Mouse (Mus musculus) hindbrain, embryonic 14.5 days (tissue): ENCODE data around the gene Olfr600. TPM values are rescaled to one million over a fixed set of nuclear protein-coding genes. Genes with fewer than 3 reads are reported as not detected.
"Not testable (repeated sequence)": the region's sequence is repeated elsewhere in the genome, so short reads cannot be mapped to it uniquely, and the experiment has no call there.

ENCODE experiments used
- ATAC-seq: fragments of 200-750 bp; cut with Nextera tagmentation; 2 replicates; pipeline ENCODE4 v1.8.0; 2017; ENCODE audit warnings: moderate number of reproducible peaks, mild to moderate bottlenecking, moderate TSS enrichment, moderate library complexity; ENCODE audit not compliant: low FRiP score
- DNase-seq: peaks from one replicate; pipeline ENCODE4 v3.0.0-alpha.2; 2015; ENCODE audit warnings: low spot score
- H3K27ac ChIP-seq: fragments of 300-500 bp; sonication (generic); 2 replicates; pipeline ENCODE4 v1.5.1; 2014; ENCODE audit warnings: mild to moderate bottlenecking, moderate library complexity
- H3K27me3 ChIP-seq: fragments of 300-500 bp; sonication (generic); 2 replicates; pipeline ENCODE4 v1.6.1; 2014; ENCODE audit warnings: mild to moderate bottlenecking, low read length, mixed read lengths; ENCODE audit not compliant: control insufficient read depth, insufficient read depth
- H3K36me3 ChIP-seq: fragments of 300-500 bp; sonication (generic); replicated peaks from 2 replicates; pipeline ENCODE4 v1.6.1; 2014; ENCODE audit not compliant: control insufficient read depth, insufficient read depth
- H3K4me1 ChIP-seq: fragments of 300-500 bp; sonication (generic); replicated peaks from 2 replicates; pipeline ENCODE4 v1.6.1; 2014; ENCODE audit warnings: antibody characterized with exemption, low read length, mixed read lengths; ENCODE audit not compliant: control insufficient read depth, insufficient read depth
- H3K4me2 ChIP-seq: fragments of 300-500 bp; sonication (generic); replicated peaks from 2 replicates; pipeline ENCODE4 v1.6.1; 2014; ENCODE audit warnings: mild to moderate bottlenecking, moderate library complexity
- H3K4me3 ChIP-seq: fragments of 300-500 bp; sonication (generic); replicated peaks from 2 replicates; pipeline ENCODE4 v1.5.1; 2014; ENCODE audit warnings: mild to moderate bottlenecking, low read length
- H3K9ac ChIP-seq: fragments of 300-500 bp; sonication (generic); 2 replicates; pipeline ENCODE4 v1.6.1; 2014
- H3K9me3 ChIP-seq: fragments of 300-500 bp; sonication (generic); 2 replicates; pipeline ENCODE4 v1.6.1; 2016; ENCODE audit warnings: low read length; ENCODE audit not compliant: control insufficient read depth
- WGBS: fragments of 180-500 bp; shearing (Covaris S2); extraction: QIAGEN DNeasy Blood & Tissue Kit; methylation state at CpG from one replicate; pipeline ENCODE4 v1.1.7; 2014; 5-methylcytosine and 5-hydroxymethylcytosine counted together
- polyA plus RNA-seq: library from polyadenylated mRNA; unstranded; fragments of >200 nt; fragmentation: Nextera tagmentation; extraction: Ambion mirVana; gene quantifications from 2 replicates; pipeline ENCODE4 v1.2.1, GENCODE M21; 2014

Olfr600 gene
- polyA plus RNA-seq, result not detected in 2 replicates

DNA sequence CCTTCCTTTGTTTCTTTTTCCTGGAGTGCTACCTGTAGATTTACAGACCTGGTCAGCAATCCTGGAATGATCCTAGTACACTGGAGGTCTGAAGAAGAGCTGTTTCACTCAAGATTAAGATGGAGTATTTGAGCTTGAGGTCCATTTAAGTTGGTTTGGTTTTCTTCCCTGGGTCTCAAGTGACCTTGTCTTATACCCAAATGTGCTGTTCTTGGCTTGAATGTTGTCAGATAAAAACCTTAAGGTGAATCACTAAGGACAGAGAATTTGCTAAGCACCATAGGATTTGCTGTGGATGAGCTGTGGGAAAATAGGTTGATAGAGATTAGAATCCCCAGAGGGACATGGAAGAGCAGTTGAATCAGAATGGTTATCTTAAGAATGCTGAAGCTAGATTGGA, at the start of gene Olfr600:
TSS of gene Olfr600 (minus strand) at position 101 of the 400 bp plus-strand sequence.
- no peak within 1 kb of the TSS for H3K9ac ChIP-seq
- no peaks in the 10 kb centered on the region for H3K4me1 ChIP-seq
- no peak within 1 kb of the TSS for H3K4me3 ChIP-seq
- H3K27ac ChIP-seq, result no peak within 1 kb of the TSS
- no peak for ATAC-seq
- DNase-seq, result no peak
- H3K36me3 ChIP-seq, result no peaks in the 10 kb centered on the region
- H3K4me2 ChIP-seq, result no peak within 1 kb of the TSS
- no peaks in the 10 kb centered on the region for H3K27me3 ChIP-seq
- H3K9me3 ChIP-seq, result no peaks in the 10 kb centered on the region

- ATAC-seq (no peak), DNase-seq (no peak)
- Histone ChIP-seq H3K9me3 (no peaks in the 10 kb centered on the region), H3K4me2 (no peak overlapping the region), H3K9ac (no peak overlapping the region), H3K27ac (no peak overlapping the region), H3K4me1 (no peaks in the 10 kb centered on the region), H3K4me3 (no peak overlapping the region), H3K27me3 (no peaks in the 10 kb centered on the region), H3K36me3 (no peaks in the 10 kb centered on the region)
- 3% methylated on average over 1 of the region's 1 CpGs for WGBS
Measured at GRCm38 (mm10) chr7:103398981-103399380, 49.5 kb upstream of the Olfr600 start.

- no peak for ATAC-seq
- Histone ChIP-seq H3K9me3 (no peaks in the 10 kb centered on the region), H3K4me1 (no peaks in the 10 kb centered on the region), H3K9ac (no peak overlapping the region), H3K27me3 (no peaks in the 10 kb centered on the region), H3K4me2 (no peak overlapping the region), H3K4me3 (no peak overlapping the region), H3K27ac (no peak overlapping the region), H3K36me3 (no peaks in the 10 kb centered on the region)
- DNase-seq, result no peak
Measured at GRCm38 (mm10) chr7:103397758-103398157, 48.3 kb upstream of the Olfr600 start.

- ATAC-seq, result no peak
Measured at GRCm38 (mm10) chr7:103386077-103386476, 36.6 kb upstream of the Olfr600 start, which contains the start of gene Olfr603. Gene Olfr603 (minus strand): TSS chr7:103386177.

GRCm38 (mm10) chr7:103362555-103362954, 13.1 kb upstream of the Olfr600 start, which contains the start of gene Olfr601:
Gene Olfr601 (minus strand): TSS chr7:103362655.
- DNase-seq, result no peak
- WGBS, result 90% methylated on average over 1 of the region's 1 CpGs
- H3K4me2 ChIP-seq, result no peak within 1 kb of the TSS
- no peak within 1 kb of the TSS for H3K4me3 ChIP-seq
- H3K4me1 ChIP-seq, result no peaks in the 10 kb centered on the region
- H3K9ac ChIP-seq, result no peak within 1 kb of the TSS
- H3K27me3 ChIP-seq, result no peaks in the 10 kb centered on the region
- no peaks in the 10 kb centered on the region for H3K9me3 ChIP-seq
- H3K27ac ChIP-seq, result no peak within 1 kb of the TSS
- no peak for ATAC-seq
- H3K36me3 ChIP-seq, result no peaks in the 10 kb centered on the region

More at GRCm38 (mm10) chr7:103386077-103386476, 36.6 kb upstream of the Olfr600 start, which contains the start of gene Olfr603:
- Histone ChIP-seq H3K4me1 (no peaks in the 10 kb centered on the region), H3K27me3 (no peaks in the 10 kb centered on the region), H3K4me3 (no peak within 1 kb of the TSS), H3K4me2 (no peak within 1 kb of the TSS), H3K9me3 (no peaks in the 10 kb centered on the region), H3K9ac (no peak within 1 kb of the TSS), H3K36me3 (no peaks in the 10 kb centered on the region), H3K27ac (no peak within 1 kb of the TSS)
- no peak for DNase-seq

- no peaks in the 10 kb centered on the region for H3K27me3 ChIP-seq
- DNase-seq (no peak), ATAC-seq (no peak)
- WGBS, result 83% methylated on average over 1 of the region's 1 CpGs
- no peaks in the 10 kb centered on the region for H3K9me3 ChIP-seq
- H3K9ac ChIP-seq, result no peak within 1 kb of the TSS
- H3K4me3 ChIP-seq, result no peak within 1 kb of the TSS
- H3K36me3 ChIP-seq, result no peaks in the 10 kb centered on the region
- H3K4me2 ChIP-seq, result no peak within 1 kb of the TSS
- no peaks in the 10 kb centered on the region for H3K4me1 ChIP-seq
- no peak within 1 kb of the TSS for H3K27ac ChIP-seq
Measured at GRCm38 (mm10) chr7:103335617-103336016, 13.9 kb downstream of the Olfr600 start, which contains the start of gene Olfr599. Gene Olfr599 (plus strand): TSS chr7:103335917.

DNA sequence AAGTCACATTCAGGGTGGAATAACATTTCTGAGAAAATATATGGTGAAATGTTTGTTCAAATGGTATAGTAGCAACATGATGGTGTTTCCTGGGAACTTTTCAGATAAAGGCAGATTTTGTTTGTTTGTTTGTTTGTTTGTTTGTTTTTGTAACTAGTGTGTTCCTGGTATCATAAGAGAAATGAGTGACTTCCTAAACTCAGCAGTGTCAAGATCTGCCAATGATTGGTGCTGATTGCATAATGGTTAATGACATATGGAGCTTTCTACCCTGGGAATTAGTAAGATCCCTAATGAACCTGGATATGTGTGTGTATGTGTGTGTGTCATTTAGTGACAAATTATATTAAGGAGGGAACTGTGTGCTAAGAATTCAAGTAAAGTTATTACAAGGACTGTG, 26.2 kb downstream of the Olfr600 start, which contains the start of gene Olfr598:
TSS of gene Olfr598 (plus strand) at position 301 of the 400 bp plus-strand sequence.
- H3K9me3 ChIP-seq, result no peaks in the 10 kb centered on the region
- no peak within 1 kb of the TSS for H3K4me3 ChIP-seq
- DNase-seq, result no peak
- H3K4me1 ChIP-seq, result no peaks in the 10 kb centered on the region
- H3K9ac ChIP-seq, result no peak within 1 kb of the TSS
- no peak within 1 kb of the TSS for H3K27ac ChIP-seq
- no peak for ATAC-seq
- no peak within 1 kb of the TSS for H3K4me2 ChIP-seq
- H3K36me3 ChIP-seq, result no peaks in the 10 kb centered on the region
- H3K27me3 ChIP-seq, result no peaks in the 10 kb centered on the region

- not testable (repeated sequence) for H3K4me2 ChIP-seq, H3K27me3 ChIP-seq, H3K27ac ChIP-seq, H3K9ac ChIP-seq, H3K4me1 ChIP-seq, H3K4me3 ChIP-seq, H3K9me3 ChIP-seq, DNase-seq, H3K36me3 ChIP-seq, ATAC-seq
- 98% methylated on average over 2 of the region's 2 CpGs for WGBS
Measured at GRCm38 (mm10) chr7:103316015-103316414, 33.5 kb downstream of the Olfr600 start, which contains the start of gene Olfr597. Gene Olfr597 (plus strand): TSS chr7:103316315.

DNA sequence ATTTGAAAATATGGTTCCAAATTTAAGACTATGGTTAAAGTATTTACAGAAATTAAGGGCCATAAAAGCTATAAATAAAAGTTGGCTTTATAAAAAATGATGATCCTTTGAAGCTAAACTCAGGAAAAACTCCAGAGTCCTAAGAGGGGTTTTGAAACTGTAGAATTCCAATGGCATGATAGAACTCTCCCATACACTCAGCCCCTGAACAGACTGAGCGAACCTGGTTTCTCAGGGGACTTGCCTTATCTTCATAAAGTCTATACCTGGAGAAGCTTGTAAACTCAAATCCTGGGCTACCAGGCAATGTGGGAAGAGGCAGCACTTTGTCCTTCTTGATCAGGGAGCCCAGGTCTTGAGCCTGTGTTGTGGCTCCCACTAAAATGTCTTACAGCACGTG, 44.1 kb downstream of the Olfr600 start, which contains the start of gene Olfr596:
TSS of gene Olfr596 (plus strand) at position 301 of the 400 bp plus-strand sequence.
- not testable (repeated sequence) for DNase-seq, H3K9ac ChIP-seq, H3K27me3 ChIP-seq, H3K4me1 ChIP-seq, H3K9me3 ChIP-seq, H3K27ac ChIP-seq, H3K4me3 ChIP-seq, ATAC-seq, H3K36me3 ChIP-seq, H3K4me2 ChIP-seq
- WGBS, result 91% methylated on average over 2 of the region's 2 CpGs
